Mouse (Mus musculus) thymus, adult 2 months (tissue): ENCODE measurements around the gene Tpsg1.

Source experiments
- CTCF ChIP-seq: fragments of 200-500 bp; IDR thresholded peaks from 2 replicates; pipeline ENCODE4 v1.5.1; 2012; ENCODE audit warnings: mild to moderate bottlenecking, control low read depth, low read length, moderate library complexity, borderline replicate concordance; ENCODE audit not compliant: control insufficient read depth, poor library complexity, insufficient read depth; ENCODE audit errors: extremely low read depth
- POLR2A ChIP-seq: fragments of 200-500 bp; IDR thresholded peaks from 2 replicates; pipeline ENCODE4 v1.6.1; 2012; ENCODE audit warnings: mild to moderate bottlenecking, low read length, control low read depth, moderate library complexity; ENCODE audit not compliant: control insufficient read depth, poor library complexity, insufficient read depth; ENCODE audit errors: extremely low read depth

GRCm38 (mm10) chr17:25418926-25419325 is 49.9 kb downstream of the Tpsg1 start:
- TF ChIP-seq CTCF, result no peak
- TF ChIP-seq POLR2A, result no peak
